Mouse (Mus musculus): ENCODE results near the gene Cdc7. TPM values are rescaled to one million over a fixed set of nuclear protein-coding genes. Genes with fewer than 3 reads are reported as not detected.

Gene Cdc7
- polyA plus RNA-seq, 1 experiment from 2014 or later, result 53.0 TPM

GRCm38 (mm10) chr5:107025371-107025770 is 61.2 kb downstream of the Cdc7 start:
- H3K4me3 ChIP-seq (ENCODE audit: low read depth, low read length), result no peak overlapping the region
- no peaks in the 10 kb centered on the region for H3K9me3 ChIP-seq (ENCODE audit: control insufficient read depth, low read length)
- no peaks in the 10 kb centered on the region for H3K4me1 ChIP-seq (replicated peaks; ENCODE audit: control insufficient read depth, insufficient read depth, low read length)
- WGBS, result 86% methylated on average over 5 of the region's 5 CpGs
- ATAC-seq (ENCODE audit: low FRiP score), result no peak
- DNase-seq (ENCODE audit: low spot score), result no peak
- no peak overlapping the region for H3K4me2 ChIP-seq (replicated peaks; ENCODE audit: low read depth, low read length)
- H3K36me3 ChIP-seq (ENCODE audit: control insufficient read depth, insufficient read depth, low read length), result no peaks in the 10 kb centered on the region
- H3K9ac ChIP-seq (ENCODE audit: low read depth, low read length), result no peak overlapping the region
- no peak overlapping the region for H3K27ac ChIP-seq (ENCODE audit: low read depth, low read length)
- H3K27me3 ChIP-seq (ENCODE audit: control insufficient read depth, insufficient read depth, low read length), result no peaks in the 10 kb centered on the region

GRCm38 (mm10) chr5:107025809-107026208 is 61.7 kb downstream of the Cdc7 start:
- DNase-seq (ENCODE audit: low spot score) (no peak), ATAC-seq (ENCODE audit: low FRiP score) (no peak)
- no peak overlapping the region for H3K4me2 ChIP-seq (replicated peaks; ENCODE audit: low read depth, low read length)
- no peaks in the 10 kb centered on the region for H3K9me3 ChIP-seq (ENCODE audit: control insufficient read depth, low read length)
- no peaks in the 10 kb centered on the region for H3K4me1 ChIP-seq (replicated peaks; ENCODE audit: control insufficient read depth, insufficient read depth, low read length)
- no peak overlapping the region for H3K4me3 ChIP-seq (ENCODE audit: low read depth, low read length)
- WGBS, result 93% methylated on average over 8 of the region's 8 CpGs
- H3K36me3 ChIP-seq (ENCODE audit: control insufficient read depth, insufficient read depth, low read length), result no peaks in the 10 kb centered on the region
- H3K27me3 ChIP-seq (ENCODE audit: control insufficient read depth, insufficient read depth, low read length), result no peaks in the 10 kb centered on the region
- no peak overlapping the region for H3K9ac ChIP-seq (ENCODE audit: low read depth, low read length)
- no peak overlapping the region for H3K27ac ChIP-seq (ENCODE audit: low read depth, low read length)

- no peak for ATAC-seq (ENCODE audit: low FRiP score)
- 89% methylated on average over 6 of the region's 6 CpGs for WGBS
Observed at GRCm38 (mm10) chr5:107027616-107028015, 63.5 kb downstream of the Cdc7 start.

GRCm38 (mm10) chr5:107028557-107028956 is 64.4 kb downstream of the Cdc7 start:
- Histone ChIP-seq H3K4me3 (ENCODE audit: low read depth, low read length) (no peak overlapping the region), H3K9me3 (ENCODE audit: control insufficient read depth, low read length) (no peaks in the 10 kb centered on the region), H3K27ac (ENCODE audit: low read depth, low read length) (no peak overlapping the region), H3K4me2 (replicated peaks; ENCODE audit: low read depth, low read length) (no peak overlapping the region), H3K36me3 (ENCODE audit: control insufficient read depth, insufficient read depth, low read length) (no peaks in the 10 kb centered on the region), H3K4me1 (replicated peaks; ENCODE audit: control insufficient read depth, insufficient read depth, low read length) (no peaks in the 10 kb centered on the region), H3K27me3 (ENCODE audit: control insufficient read depth, insufficient read depth, low read length) (no peaks in the 10 kb centered on the region), H3K9ac (ENCODE audit: low read depth, low read length) (no peak overlapping the region)
- ATAC-seq (ENCODE audit: low FRiP score), result no peak
- no peak for DNase-seq (ENCODE audit: low spot score)
- 71% methylated on average over 1 of the region's 1 CpGs for WGBS

More at GRCm38 (mm10) chr5:107027616-107028015, 63.5 kb downstream of the Cdc7 start:
- Histone ChIP-seq H3K36me3 (ENCODE audit: control insufficient read depth, insufficient read depth, low read length) (no peaks in the 10 kb centered on the region), H3K9ac (ENCODE audit: low read depth, low read length) (no peak overlapping the region), H3K27ac (ENCODE audit: low read depth, low read length) (no peak overlapping the region), H3K4me2 (replicated peaks; ENCODE audit: low read depth, low read length) (no peak overlapping the region), H3K27me3 (ENCODE audit: control insufficient read depth, insufficient read depth, low read length) (no peaks in the 10 kb centered on the region), H3K4me1 (replicated peaks; ENCODE audit: control insufficient read depth, insufficient read depth, low read length) (no peaks in the 10 kb centered on the region), H3K9me3 (ENCODE audit: control insufficient read depth, low read length) (no peaks in the 10 kb centered on the region), H3K4me3 (ENCODE audit: low read depth, low read length) (no peak overlapping the region)
- DNase-seq (ENCODE audit: low spot score), result no peak

- Histone ChIP-seq H3K9ac (ENCODE audit: low read depth, low read length) (no peak overlapping the region), H3K4me2 (replicated peaks; ENCODE audit: low read depth, low read length) (no peak overlapping the region), H3K27ac (ENCODE audit: low read depth, low read length) (no peak overlapping the region), H3K9me3 (ENCODE audit: control insufficient read depth, low read length) (no peaks in the 10 kb centered on the region), H3K36me3 (ENCODE audit: control insufficient read depth, insufficient read depth, low read length) (no peaks in the 10 kb centered on the region), H3K27me3 (ENCODE audit: control insufficient read depth, insufficient read depth, low read length) (no peaks in the 10 kb centered on the region), H3K4me3 (ENCODE audit: low read depth, low read length) (no peak overlapping the region), H3K4me1 (replicated peaks; ENCODE audit: control insufficient read depth, insufficient read depth, low read length) (no peaks in the 10 kb centered on the region)
- no peak for DNase-seq (ENCODE audit: low spot score)
- 73% methylated on average over 4 of the region's 4 CpGs for WGBS
- no peak for ATAC-seq (ENCODE audit: low FRiP score)
Observed at GRCm38 (mm10) chr5:107029801-107030200, 65.7 kb downstream of the Cdc7 start.

- Histone ChIP-seq H3K4me3 (ENCODE audit: low read depth, low read length) (no peak overlapping the region), H3K27me3 (ENCODE audit: control insufficient read depth, insufficient read depth, low read length) (no peaks in the 10 kb centered on the region), H3K4me2 (replicated peaks; ENCODE audit: low read depth, low read length) (no peak overlapping the region), H3K4me1 (replicated peaks; ENCODE audit: control insufficient read depth, insufficient read depth, low read length) (no peaks in the 10 kb centered on the region), H3K9ac (ENCODE audit: low read depth, low read length) (no peak overlapping the region), H3K27ac (ENCODE audit: low read depth, low read length) (no peak overlapping the region), H3K36me3 (ENCODE audit: control insufficient read depth, insufficient read depth, low read length) (no peaks in the 10 kb centered on the region), H3K9me3 (ENCODE audit: control insufficient read depth, low read length) (no peaks in the 10 kb centered on the region)
- DNase-seq (ENCODE audit: low spot score), result no peak
- ATAC-seq (ENCODE audit: low FRiP score), result no peak
- WGBS, result 92% methylated on average over 10 of the region's 10 CpGs
Observed at GRCm38 (mm10) chr5:107030821-107031220, 66.7 kb downstream of the Cdc7 start.

Other genes with a start within 250 kb of the Cdc7 start
- 5.5 and 6.2 TPM in 2 replicates for gene Hfm1, start 38.0 kb upstream of the Cdc7 start, polyA plus RNA-seq (2014; fragmentation: Nextera tagmentation; extraction: Ambion mirVana)